Mouse (Mus musculus) cortical plate, adult 2 months (tissue): ENCODE results near the gene Hdac9.

Experiments
- CTCF ChIP-seq: fragments of 200-500 bp; IDR thresholded peaks from 2 replicates; pipeline ENCODE4 v1.5.1; 2011; ENCODE audit warnings: mild to moderate bottlenecking, control low read depth, low read length; ENCODE audit not compliant: insufficient read depth; ENCODE audit errors: extremely low read depth
- POLR2A ChIP-seq: fragments of 200-500 bp; IDR thresholded peaks from 2 replicates; pipeline ENCODE4 v1.6.1; 2011; ENCODE audit warnings: mild to moderate bottlenecking, low read length, control low read depth; ENCODE audit not compliant: insufficient read depth; ENCODE audit errors: extremely low read depth

DNA sequence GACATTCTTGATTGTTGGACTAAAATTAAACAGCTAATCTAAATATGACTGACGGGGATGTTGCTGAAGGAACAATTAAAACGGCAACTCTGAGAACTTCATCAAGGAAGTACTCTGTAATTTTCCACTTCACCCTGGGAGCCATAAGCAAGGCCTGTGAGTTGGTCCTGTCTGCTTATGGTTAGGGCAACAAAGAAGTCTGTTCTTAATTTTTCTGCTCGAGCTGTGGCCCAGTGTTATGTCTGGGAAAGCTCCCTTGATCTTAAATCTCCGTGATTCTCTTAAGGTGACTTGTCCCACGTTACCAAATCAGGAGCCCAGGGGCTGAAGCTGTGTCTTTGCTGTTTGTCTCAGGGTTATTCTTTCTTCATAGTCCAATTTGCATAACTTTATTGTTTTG, 236.3 kb downstream of the Hdac9 start:
- no peak for TF ChIP-seq POLR2A
- no peak for TF ChIP-seq CTCF
